Mouse (Mus musculus): ENCODE results near the gene Aaed1. TPM values are rescaled to one million over a fixed set of nuclear protein-coding genes. Genes with fewer than 3 reads are reported as not detected.
"Not testable (repeated sequence)": the region's sequence is repeated elsewhere in the genome, so short reads cannot be mapped to it uniquely, and the experiment has no call there.

The Aaed1 gene
- total RNA-seq, 1 experiment from 2014 or later = 64.6 TPM

DNA sequence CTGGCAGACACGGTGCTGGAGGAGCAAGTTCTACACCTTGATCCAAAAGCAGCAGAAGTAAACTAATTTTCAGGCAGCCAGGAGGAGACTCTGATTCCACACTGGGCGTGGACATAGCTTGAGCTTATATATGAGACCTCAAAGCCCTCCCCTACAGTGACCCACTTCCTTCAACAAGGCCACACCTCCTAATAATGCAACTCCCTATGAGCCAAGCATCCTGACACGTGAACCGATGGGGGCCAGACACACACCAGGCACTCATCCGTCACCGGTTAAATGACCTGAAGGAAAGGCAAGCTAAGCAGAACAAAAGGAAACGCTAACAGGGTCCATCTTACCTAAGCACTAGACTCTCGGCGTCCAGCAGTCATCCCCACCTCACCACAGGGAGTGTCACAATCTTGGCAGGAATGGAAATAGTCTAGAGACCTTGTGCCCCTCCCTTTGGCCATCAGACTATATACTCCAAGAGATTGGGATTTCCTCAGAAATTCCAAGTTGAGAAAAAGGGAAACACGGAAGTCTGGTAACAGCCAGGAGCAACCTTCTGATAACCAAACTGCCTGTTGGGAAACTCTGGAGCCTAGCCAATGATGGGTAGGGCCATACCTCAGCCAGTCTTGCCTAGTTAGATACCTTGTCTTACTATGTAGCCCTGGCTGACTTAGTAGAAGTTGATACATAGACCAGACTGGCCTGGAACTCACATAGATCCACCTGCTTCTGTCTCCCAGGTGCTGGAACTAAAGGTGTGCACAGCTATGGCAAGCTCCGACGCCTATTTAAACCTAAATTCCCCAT is 55.3 kb downstream of the Aaed1 start:
- ATAC-seq (ENCODE audit: extremely low read depth, insufficient number of reproducible peaks, low FRiP score, poor library complexity, severe bottlenecking) = no peak

DNA sequence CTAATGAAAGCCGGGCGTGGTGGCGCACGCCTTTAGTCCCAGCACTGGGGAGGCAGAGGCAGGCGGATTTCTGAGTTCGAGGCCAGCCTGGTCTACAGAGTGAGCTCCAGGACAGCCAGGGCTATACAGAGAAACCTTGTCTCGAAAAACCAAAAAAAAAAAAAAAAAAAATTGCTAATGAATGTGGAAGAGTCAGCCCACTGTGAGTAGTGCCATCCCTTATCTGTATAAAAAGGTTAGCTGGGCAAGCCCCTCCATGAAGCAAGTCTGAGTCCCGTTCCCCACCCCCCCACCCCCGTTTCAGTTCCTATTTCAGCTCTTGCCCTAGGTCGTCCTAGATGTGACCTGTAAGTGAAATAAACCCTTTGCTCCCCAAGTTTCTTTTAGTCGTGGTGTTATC is 58.3 kb downstream of the Aaed1 start:
- not testable (repeated sequence) for ATAC-seq (ENCODE audit: extremely low read depth, insufficient number of reproducible peaks, low FRiP score, poor library complexity, severe bottlenecking)

DNA sequence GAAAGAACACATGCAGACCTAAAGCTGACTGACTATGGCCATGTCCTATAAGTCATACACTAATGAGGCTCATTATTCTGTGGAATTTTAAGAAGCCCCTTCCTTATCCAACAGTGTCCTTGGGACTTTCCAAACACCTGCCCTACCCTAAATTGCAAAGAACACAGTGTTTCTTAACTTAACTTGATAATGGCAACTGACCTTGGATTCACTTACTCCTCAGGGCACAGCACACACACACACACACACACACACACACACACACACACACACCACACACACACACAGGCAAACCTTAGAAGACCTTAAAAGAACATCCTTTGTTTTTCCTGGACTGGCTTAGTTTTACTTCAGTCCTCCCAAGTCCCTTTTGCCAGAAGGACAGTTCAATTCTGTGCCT is 58.8 kb downstream of the Aaed1 start:
- no peak for ATAC-seq (ENCODE audit: extremely low read depth, insufficient number of reproducible peaks, low FRiP score, poor library complexity, severe bottlenecking)

DNA sequence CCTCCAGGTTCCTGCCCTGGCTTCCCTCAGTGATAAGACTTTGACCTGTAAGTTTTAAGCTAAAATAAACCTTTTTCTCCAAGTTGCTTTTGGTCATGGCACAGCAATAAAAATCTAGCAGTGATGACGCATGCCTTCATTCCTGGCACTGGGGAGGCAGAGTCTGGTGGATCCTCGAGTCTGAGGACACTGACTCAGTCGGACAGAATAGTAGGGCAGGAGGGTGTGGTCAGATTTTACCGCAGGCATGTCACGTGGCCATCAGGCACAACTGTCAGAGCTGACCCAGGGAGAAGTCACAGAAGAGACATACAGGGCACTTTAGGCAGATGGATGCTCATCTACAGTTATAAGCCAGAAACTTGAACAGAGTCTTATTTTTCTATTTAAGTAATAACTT is 60.4 kb downstream of the Aaed1 start:
- no peak for ATAC-seq (ENCODE audit: extremely low read depth, insufficient number of reproducible peaks, low FRiP score, poor library complexity, severe bottlenecking)

DNA sequence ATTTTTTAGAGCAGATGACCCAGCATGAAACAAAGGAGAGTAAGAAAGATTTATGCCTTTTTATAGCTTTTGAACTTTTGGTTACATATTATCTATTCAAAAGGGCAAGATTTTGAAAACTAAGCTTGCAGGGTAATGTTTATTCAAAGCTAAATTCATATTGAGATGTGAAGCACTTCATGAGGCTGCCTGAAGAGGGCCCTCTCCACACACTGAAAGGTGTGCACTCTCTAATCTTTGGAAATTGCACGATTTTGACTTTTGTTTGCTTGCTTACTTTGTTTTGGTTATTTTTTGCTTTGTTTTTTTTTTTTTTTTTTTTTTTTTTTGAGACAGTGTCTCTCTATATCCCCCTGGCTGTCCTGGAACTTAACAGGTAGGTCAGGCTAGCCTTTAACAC is 62.1 kb downstream of the Aaed1 start:
- ATAC-seq (ENCODE audit: extremely low read depth, insufficient number of reproducible peaks, low FRiP score, poor library complexity, severe bottlenecking) = peak; percentile 45; the same call in 1 of the 2 replicates

DNA sequence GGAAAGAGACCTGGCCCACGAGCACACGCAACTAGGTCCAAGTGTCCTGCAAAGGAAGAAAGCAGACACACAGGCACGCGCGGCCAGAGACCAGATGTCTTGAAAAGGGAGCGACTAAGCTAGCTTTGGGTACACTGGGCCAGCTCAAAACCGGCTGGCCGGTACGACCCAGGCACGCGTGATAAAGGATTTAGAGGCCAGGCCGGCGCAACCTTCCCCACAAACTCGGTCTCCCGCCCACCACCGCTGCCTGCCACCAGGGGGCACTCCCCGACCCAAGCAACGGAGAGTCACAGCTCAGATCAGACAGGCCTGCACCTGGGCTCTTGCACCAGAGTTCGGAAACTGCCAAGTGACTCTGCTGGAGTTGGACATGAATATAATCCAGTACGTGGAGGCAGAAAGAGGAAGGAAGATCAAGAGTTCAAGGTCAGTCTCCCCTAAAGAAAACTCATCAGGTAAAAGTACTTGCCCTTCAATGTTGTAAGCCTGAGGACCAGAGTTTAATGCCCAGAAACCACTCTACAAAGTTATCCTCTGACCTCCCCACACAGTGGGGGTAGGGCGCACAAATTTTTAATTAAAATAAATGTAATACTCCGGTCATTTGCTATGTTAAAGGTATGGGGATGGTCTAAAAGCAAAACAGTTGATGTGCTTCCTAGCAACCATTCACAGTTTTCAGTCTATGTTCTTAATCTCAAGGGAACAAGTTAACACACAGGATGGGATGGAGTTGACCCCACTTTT is 63.6 kb downstream of the Aaed1 start:
- peak; percentile 92 for ATAC-seq (ENCODE audit: extremely low read depth, insufficient number of reproducible peaks, low FRiP score, poor library complexity, severe bottlenecking)

DNA sequence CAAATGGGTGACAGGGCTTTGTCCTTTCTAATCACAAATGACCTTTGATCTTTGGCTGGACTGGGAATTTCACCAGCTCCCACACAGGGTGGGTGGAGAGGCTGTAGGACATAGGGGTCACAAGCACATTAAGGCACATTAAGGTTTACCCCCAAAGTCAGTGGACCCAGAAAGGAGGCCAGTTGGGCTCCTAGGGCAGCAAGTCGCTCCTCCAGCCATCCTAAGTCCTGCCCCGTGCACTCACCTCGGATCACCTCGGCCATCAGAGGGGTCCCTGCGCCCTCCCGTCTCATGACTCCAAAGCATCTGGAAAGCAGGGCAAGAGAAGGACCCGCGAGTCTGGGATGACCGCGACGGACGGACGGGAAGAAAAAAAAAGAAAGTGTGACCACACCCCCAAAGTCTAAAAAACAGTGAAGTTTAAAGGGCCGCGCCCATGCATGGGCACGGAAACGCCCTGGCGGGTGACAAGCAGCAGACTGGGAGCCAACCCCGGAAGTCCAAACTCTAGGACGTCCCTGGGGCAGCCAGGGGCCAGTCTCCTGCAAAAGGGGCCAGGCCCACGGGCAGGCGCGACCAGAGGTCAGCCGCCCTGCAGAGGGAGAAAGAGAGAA is 64.2 kb downstream of the Aaed1 start:
- ATAC-seq (ENCODE audit: extremely low read depth, insufficient number of reproducible peaks, low FRiP score, poor library complexity, severe bottlenecking) = peak; percentile 75

DNA sequence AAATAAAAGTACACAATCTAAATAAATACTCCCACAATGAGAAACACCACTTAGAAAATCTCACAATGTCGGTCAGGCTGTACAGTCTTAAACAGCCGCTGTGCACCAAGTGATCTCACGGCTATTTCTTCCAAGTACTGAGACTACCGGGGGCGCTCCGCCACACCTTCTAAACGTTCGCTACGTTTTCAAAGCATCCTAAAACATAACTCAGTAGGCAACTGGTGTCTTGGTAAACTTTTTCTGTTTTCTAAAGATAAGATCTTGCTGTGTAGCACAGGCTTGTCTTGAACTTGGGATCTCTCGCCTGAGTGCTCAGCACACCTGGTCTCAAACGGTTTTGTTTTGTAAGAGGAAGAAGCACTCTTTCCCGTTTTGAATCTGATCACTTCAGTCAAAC is 66.4 kb downstream of the Aaed1 start:
- no peak for ATAC-seq (ENCODE audit: extremely low read depth, insufficient number of reproducible peaks, low FRiP score, poor library complexity, severe bottlenecking)

DNA sequence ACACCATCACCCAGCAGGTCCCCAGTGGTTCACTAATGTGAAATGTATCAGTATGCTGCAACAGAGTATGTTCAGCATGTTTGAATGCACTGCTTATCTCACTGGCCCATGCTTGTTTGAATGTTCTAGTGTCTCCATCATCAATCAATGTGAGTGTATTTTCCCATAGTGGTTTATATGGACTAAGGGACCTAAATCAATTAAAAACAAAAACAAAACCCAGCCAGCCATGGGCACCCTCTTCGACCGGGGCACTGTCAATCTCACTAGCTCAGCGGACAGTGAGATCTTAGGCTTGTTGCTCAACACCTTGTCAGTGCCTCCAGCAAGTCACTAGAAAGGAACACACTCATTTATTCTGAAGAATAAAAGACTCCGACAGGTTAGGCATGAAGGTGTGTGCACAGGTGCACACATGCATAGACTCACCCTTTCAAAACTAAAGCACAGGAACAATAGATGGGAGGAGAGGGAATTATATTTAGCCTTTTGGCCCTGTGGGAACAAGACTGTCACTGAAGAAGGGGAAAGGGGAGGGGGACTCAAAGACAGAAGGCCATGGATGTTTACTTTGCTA is 67.7 kb downstream of the Aaed1 start:
- ATAC-seq (ENCODE audit: extremely low read depth, insufficient number of reproducible peaks, low FRiP score, poor library complexity, severe bottlenecking) = no peak

DNA sequence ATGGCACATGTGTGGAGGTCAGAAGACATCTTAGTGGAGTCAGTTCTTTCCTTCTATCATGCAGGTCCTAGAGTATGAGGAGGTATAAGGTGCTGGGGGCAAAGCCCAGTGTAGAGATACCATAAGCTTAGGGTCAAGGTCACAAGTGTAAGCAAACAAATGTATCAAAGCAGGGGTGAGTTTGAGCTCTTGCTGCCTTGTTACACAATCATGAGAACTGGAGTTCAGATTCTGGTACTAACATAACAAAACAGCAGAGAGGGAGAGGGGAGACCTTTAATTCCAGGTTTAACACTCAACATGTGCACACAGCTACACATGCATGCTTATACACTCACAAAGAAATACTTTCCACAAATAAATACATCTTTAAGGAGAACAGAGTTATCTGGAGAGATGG is 69.8 kb downstream of the Aaed1 start:
- no peak for ATAC-seq (ENCODE audit: extremely low read depth, insufficient number of reproducible peaks, low FRiP score, poor library complexity, severe bottlenecking)

DNA sequence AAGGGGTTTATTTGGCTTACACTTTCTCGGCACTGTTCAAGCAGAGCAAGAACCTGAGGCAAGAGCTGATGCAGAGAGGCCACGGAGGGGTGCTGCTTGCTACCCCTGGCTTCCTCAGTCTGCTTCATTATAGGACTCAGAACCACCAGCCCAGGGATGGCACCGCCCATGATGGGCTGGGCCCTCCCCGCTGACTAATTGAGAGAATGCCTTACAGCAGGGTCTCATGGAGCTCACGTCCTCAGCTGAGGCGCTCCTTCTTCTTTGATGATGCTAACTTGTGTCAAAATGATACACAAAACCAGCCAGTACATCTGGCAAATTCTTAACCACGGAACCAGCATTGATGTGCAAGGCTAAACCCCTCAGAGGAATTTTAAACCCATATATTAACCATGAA is 71.9 kb downstream of the Aaed1 start:
- no peak for ATAC-seq (ENCODE audit: extremely low read depth, insufficient number of reproducible peaks, low FRiP score, poor library complexity, severe bottlenecking)

DNA sequence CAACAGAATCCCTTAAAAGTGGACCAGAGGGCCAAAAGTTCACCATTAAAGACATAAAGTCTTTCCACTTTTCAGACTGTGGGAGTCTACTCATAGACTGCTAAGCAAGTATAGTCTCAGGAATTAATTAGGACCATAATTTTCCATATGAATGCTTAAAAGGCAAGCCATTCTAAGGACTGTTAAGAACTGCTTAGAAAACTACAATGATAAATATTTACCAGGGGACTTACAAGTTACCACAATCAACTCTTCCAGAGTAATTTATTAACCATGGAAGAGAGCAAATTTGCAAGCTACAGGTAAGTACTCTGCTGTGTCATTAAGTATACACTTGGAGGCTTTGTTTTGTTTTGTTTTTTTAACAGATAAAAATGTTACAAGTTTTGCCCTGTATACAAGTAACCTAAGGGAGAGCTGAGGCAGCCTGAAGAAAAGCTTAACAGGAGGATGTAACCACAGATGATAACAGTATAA is 74.8 kb downstream of the Aaed1 start:
- no peak for ATAC-seq (ENCODE audit: extremely low read depth, insufficient number of reproducible peaks, low FRiP score, poor library complexity, severe bottlenecking)

DNA sequence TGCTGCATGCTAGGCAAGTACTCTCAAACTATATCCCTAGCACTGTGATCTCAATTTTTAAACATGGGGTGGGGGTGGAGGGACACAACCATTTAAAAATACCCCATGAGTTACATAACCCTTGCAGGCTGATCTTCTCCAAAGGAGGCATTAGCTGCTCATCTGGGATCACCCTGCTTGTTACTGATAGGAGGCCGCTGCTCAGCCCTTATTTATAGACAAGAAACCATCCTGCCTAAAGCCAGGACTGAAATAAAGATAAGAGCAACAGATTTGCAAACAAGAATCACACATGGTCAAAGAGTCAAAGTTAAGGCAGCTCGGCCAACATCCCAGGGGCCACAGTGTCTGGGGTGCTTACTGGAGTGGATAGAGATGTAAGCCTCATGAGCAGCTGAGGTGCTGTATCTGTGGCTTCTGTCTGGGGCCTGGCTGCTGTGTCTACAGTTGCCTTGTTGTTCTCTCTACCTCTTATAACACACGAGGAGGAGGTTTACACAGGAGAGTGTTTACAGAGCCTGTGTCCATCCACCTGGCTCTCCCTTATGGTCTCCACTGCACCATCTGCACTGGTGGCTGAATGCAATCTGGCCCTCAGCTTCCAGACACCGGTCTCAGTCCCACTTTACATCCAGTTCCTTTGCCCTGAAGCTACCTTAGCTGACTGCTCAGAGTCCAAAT is 75.4 kb downstream of the Aaed1 start:
- no peak for ATAC-seq (ENCODE audit: extremely low read depth, insufficient number of reproducible peaks, low FRiP score, poor library complexity, severe bottlenecking)

DNA sequence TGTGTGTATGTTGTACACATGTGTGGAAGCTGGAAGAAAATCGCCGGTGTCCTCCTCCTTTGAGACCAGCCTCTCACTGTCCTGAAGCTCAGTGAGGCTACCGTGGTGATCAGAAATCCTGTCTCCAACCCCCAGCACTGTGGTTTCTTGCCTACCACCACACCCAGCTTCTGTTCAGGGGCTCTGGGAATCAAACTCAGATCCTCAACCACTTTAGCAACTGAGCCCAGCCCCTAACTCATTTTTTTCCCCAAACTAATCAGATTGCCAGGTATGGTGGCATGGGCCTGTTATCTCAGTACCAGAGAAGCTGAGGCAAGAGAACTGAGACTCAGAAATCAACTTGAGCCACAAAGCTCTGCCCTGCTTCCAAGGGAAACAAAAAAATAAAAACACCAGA is 76.7 kb downstream of the Aaed1 start:
- ATAC-seq (ENCODE audit: extremely low read depth, insufficient number of reproducible peaks, low FRiP score, poor library complexity, severe bottlenecking) = no peak

DNA sequence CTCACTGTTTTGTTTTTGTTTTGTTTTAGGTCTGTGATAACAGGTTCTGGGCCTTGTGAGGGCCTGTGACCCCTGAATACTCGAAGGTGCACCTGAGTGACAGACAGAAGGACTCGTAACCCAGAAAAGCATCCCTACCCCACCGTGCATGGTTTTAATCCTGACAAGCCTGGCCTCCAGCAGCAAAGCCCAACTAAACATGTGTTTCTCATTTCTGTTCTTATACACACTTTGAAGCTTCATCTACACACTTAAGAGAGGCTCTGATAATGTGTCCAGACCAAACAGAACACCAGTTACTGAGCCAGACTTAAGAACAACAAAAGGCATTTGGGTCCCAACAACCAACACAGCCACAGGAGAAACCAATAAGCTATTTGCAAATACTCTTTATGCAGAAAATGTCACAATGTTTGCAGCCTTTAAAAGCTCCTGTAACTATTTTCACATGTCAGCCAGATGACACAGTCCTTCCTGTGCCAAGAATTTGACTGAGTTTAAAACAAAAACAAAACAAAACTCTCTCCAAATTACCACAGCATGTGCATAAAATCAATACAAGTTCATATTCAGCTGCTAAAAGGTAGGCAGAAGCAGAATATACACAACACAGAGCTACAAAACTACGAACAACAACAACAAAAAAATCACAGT is 77.3 kb downstream of the Aaed1 start:
- ATAC-seq (ENCODE audit: extremely low read depth, insufficient number of reproducible peaks, low FRiP score, poor library complexity, severe bottlenecking) = no peak

DNA sequence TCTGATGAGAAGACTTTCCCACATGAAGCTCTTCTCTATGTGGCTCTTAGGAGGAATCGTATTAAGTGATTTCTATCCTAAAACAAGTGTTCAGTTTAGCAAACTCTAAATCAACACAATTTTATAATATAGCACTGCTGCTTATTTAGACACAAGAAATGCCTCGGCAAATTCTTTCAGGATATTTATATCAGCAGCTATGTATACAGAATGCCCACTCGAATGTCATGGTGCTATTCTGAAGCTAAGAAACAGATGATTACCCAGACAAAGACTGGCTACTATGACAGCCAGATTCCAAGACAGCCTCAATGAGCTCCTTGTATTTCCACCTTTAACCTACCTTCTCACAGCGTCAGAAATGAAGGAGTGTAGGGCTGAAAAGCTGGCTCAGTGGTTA is 79.4 kb downstream of the Aaed1 start:
- no peak for ATAC-seq (ENCODE audit: extremely low read depth, insufficient number of reproducible peaks, low FRiP score, poor library complexity, severe bottlenecking)

DNA sequence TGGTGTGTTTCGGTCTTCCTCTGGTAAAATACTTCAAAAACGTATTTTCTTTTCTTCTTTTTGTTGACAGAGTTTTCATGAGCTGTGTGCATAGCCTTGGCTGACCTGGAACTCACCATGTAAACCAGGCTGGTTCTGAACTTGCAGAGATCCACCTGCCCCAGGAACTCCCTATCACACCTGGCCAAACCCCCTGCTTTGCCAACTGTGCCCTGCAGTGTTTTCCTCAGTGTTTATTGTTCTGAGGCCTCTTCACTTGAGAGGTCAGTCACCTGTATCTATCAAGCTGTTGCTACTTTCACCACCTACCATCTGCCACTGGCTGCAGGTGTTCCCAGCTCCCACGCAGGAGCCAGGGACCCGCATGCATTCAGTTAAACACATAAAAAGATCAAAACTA is 85.8 kb downstream of the Aaed1 start:
- no peak for ATAC-seq (ENCODE audit: extremely low read depth, insufficient number of reproducible peaks, low FRiP score, poor library complexity, severe bottlenecking)

DNA sequence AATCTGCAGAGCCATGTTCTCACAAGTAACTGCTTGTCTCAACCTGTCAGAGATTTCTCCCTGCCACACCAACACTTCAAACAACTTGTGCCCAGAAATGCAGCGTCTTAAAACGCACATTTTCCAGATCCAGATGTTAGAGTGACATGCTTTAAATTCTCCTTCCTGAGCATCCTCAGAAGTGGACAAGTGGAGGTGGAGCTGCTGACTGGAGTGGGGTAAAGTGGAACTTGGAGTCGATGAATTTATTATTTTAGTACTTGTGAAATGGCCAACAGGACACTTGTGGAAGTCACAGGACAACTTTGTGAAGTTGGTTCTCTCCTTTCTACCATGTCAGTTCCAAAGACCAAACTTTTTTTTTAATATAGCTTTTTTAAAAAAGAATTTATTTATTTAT is 86.8 kb downstream of the Aaed1 start:
- ATAC-seq (ENCODE audit: extremely low read depth, insufficient number of reproducible peaks, low FRiP score, poor library complexity, severe bottlenecking) = no peak

All from neutrophil, adult 5-6 weeks (primary cell).